Mouse (Mus musculus): ENCODE results near the gene Gipr.
A peak's percentile ranks its signal among the peaks of the same experiment; 100 is the strongest.

Gipr gene

DNA sequence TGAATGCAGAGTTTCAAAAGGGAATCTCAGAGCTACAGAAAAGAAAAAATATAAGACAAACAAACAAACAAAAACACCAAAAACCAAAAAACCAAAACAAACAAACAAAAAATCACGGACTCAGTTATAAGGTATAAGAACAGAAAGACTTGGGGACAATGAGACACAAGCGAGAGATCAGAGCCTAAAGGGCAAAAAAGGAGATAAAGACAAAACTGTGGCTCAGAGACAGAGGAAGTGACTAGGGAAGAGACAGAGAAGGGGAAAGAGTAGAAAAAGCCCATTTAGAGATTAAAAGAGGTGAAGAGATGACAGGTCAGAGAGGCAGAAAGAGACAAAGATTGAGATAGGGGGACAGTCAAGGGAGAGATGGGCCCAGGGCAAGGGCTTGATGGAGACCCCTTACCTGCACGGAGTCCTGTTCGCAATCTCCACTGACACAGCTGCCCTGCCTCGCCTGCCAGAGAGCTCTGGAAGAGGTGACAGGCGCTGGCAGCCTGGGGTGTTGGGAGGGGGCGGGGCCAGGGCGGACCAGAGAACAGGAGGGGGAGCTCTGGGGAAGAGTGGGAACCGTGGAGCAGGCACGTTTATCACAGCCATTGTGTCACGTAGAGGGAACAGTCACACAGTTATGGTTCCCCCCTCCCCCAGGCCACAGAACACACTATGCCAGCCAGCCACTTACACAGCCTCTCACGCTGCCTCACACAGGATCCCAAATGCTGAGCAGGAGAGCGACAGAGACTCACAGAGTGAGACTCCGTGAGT lies at the start of gene Gipr:
TSS of gene Gipr (minus strand) at position 472 of the 768 bp plus-strand sequence.
- ATAC-seq (ENCODE audit: low TSS enrichment), result no peak

DNA sequence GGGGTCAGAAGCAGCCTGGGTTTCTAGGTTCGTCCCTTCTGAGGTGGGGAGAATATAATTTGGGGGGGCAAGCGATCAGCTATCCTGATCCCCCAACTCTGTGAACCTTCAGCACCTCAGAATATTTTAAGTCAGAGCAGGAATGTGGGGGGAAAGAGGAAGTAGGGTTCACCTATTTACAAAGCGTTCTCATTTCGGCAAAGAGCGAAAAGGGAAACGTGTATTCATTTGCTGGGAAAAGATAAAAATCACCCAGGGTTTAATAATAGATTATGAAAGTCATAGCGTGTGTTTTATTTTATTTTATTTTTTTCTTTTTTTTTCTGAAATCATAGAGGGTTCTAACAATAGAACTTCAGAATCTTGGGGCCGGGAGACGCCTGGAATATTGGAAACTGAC lies 49.0 kb upstream of the Gipr start:
- ATAC-seq (ENCODE audit: low TSS enrichment), result no peak

DNA sequence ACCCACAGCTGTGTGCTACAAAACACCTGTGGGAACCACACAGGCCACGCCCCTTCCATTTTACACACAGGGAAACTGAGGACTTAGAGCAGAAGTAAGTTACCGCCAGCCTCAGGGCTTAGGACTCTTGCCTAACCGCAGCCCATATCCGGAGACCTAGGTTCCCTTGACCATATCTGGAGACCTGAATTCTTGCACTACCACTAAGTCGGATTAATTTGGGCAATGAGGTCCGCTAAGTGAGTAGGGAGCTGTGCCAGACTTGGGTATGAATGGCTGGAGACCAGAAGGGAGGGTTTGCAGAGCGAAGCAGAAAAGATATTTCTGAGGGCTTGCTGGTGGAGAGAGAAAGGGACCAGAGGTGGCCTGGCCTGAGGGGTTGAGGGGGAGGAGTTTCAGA lies 48.4 kb upstream of the Gipr start:
- ATAC-seq (ENCODE audit: low TSS enrichment), result no peak

DNA sequence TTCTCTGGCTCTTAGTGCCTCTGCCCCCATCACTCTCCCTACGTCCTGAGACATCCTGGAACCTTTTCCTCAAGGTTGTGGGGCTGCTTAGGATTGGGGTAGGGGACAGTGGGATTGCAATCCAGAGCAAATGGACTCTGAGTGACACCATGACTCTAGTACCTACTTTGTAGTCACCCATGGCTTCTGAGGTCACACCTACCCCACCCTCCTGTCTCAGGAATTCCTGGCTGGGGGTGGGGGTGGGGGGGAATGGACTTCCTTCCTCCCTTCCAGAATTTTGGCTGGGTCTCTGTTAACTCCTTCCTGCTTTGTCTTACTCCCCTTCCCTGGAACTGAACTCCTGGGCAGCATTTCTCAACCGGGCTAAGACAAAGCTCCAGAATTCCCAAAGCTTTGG lies 47.5 kb upstream of the Gipr start:
- no peak for ATAC-seq (ENCODE audit: low TSS enrichment)

GRCm38 (mm10) chr7:19211996-19212755 lies 46.2 kb upstream of the Gipr start, which contains the start of gene Gpr4:
Gpr4 (plus strand) TSS chr7:19212538.
- no peak; the same call in 1 of the 2 replicates for ATAC-seq (ENCODE audit: low TSS enrichment)

- no peak for ATAC-seq (ENCODE audit: low TSS enrichment)
These were observed 45.2 kb upstream of the Gipr start for GRCm38 (mm10) chr7:19211041-19211675.

DNA sequence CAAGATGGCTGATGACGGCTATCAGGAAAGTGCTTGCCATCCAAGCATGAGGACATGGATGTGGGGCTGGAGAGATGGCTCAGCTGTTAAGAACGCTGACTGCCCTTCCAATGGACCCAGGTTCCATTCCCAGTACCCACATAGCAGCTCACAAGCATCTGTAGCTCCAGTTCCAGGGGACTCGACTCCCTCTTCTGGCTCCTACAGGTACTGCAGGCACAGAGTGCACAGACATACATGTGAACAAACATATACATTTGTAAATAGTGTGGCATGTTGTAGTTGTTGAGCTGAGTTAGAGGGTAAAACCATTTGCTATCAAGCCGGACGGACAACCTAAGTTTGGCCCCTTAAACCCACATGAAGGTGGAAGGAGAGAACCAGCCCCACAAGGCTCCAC lies 44.1 kb upstream of the Gipr start:
- no peak for ATAC-seq (ENCODE audit: low TSS enrichment)

- no peak for ATAC-seq (ENCODE audit: low TSS enrichment)
These were observed 43.6 kb upstream of the Gipr start for GRCm38 (mm10) chr7:19209494-19209893.

- ATAC-seq (ENCODE audit: low TSS enrichment), result peak; percentile 44; the same call in 1 of the 2 replicates
These were observed 43.1 kb upstream of the Gipr start for GRCm38 (mm10) chr7:19208944-19209472.

- 0 out of 2 replicates have a peak, but pooled peaks have one; percentile 23 for ATAC-seq (ENCODE audit: low TSS enrichment)
These were observed 42.4 kb upstream of the Gipr start for GRCm38 (mm10) chr7:19208201-19208910.

DNA sequence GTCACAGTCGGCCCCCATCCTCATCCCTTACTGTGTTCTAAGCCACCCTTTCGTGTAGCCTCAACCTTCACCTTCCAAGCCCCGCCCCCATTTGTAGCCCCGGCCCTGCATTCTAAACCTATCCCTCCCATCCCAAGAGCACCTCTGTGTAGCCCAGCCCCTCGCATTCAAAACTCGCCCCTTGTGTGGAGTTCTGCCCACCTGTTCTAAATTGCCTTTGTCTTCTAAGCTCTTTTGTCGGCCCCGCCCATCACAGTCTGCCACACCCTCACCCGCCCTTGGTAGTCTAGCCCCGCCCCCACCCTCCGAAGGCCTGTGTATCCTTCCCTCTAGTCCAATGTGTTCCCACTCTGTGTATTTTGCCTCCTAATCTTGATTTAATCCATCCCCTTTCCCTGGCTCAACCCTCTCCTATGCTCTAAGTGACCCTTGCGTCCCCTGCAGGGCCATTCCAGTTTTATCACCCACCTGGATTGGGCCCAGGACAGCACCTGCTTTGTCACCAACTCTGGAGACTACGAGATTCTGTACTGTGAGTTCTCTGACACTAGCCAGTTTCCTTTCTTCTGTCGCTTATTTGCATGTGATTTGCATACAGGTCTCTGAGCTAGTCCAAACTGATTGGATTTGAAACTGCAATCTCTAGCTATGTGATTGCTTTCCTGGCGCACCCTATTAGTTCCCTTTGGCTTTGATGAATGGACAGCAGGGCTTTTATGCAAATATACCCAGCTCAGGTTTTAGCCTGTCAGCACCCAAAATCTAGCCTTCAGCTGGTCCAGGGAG lies 36.3 kb upstream of the Gipr start:
- no peak for ATAC-seq (ENCODE audit: low TSS enrichment)

DNA sequence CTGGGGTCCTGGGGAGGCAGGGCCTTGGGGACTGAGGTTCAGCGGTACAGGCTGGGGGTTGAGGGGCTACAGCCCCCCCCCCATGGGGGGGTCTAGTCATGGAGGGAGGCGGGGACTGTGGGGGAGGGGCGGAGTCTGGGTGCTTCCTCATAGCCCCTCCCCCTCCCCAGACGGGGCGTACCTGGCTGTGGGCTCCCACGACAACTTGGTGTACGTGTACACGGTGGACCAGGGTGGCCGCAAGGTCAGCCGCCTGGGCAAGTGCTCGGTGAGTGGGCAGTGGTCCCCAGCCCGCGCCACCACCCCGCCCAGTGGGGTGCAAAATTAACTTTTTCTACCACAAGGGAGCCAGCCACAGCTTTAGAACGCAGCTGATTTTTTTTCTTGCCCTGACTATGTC lies 35.7 kb upstream of the Gipr start:
- ATAC-seq (ENCODE audit: low TSS enrichment), result no peak

DNA sequence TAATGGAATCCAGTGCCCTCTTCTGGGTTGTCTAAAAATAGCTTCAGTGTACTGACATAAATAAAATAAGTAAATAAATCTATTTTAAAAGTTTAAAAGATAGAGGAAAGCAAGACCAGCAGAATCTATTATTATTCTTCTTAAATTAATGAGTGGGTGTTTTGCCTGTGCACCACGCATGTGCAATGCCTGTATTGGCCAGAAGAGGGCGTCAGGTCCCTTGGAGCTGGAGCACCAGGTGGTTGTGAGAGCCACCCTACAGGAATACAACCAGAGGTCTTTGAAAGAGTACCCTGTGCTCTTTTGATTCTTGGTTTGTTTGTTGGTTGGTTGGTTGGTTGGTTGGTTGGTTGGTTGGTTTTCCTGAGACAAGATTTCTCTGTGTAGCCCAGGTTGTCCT lies 32.1 kb upstream of the Gipr start:
- ATAC-seq (ENCODE audit: low TSS enrichment), result no peak

DNA sequence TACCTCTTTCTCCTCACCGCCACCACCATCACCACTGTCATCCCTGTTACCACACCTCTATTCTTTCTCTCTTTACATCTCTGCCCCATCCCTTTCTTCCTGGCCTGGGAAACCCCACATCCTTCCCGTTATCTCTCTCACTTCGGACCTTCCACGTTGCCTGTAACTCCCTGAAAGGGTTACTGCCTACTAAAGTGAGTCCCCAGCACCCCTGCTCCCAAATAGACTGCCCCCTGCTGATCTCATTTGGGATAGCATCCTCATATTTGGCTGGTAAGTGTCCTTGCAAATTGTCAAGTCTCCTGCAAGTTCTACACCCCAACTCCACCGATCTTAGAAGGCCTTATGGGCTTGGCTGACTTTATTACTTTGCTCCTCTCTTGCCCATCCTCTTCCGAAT lies 30.7 kb upstream of the Gipr start:
- ATAC-seq (ENCODE audit: low TSS enrichment), result no peak

GRCm38 (mm10) chr7:19194676-19195075 lies 28.7 kb upstream of the Gipr start:
- ATAC-seq (ENCODE audit: low TSS enrichment), result no peak

- no peak for ATAC-seq (ENCODE audit: low TSS enrichment)
These were observed 18.8 kb upstream of the Gipr start for GRCm38 (mm10) chr7:19184758-19185157.

- ATAC-seq (ENCODE audit: low TSS enrichment), result 0 out of 2 replicates have a peak, but pooled peaks have one; percentile 21
These were observed 18.3 kb upstream of the Gipr start for GRCm38 (mm10) chr7:19184250-19184649.

DNA sequence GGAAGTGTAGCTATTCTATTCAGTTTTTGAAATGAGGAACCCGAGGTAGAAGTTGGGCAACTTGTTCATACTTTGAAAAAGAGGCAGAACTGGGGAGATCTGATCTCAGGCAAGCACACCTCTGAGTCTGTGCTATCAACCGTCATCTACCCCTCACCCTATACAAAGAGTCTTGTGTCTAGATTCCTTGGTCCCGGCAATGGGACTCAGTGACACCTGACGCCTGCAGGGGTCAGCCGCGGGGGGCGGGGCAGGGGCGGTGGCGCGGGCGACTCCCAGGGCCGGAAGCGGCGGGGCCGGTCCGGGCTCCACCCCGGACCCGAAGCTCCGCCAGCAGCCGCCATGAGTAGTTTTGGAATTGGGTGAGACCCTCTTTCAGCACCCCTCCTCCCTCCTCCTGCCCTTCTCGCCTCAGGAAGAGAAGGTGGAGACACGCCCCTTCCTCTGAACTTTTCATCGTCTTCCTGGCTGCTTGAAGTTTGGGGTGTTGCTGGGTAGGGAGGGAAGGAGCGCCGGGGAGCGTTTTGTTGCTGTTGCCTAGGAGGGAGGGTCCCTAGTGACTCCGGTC lies 15.0 kb upstream of the Gipr start:
- no peak for ATAC-seq (ENCODE audit: low TSS enrichment)

DNA sequence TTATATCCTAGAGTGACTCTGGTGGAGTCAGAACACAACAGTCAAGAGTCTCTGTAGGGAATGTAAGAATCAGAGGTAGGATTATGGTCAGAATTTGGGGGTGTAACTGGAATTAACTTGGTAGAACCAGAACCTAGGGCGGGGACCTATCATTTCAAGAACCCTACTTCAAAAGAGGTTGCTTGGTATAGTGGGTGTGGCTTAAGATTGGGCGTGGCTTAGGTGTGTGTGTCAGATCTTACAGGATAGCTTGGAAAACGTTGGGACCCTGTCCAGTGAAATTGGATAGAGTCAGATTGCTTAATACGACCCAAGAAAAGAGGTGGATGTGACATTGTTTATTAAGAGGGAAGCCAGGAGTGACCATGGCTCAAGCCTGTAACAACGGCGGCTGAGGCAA lies 14.0 kb upstream of the Gipr start:
- no peak for ATAC-seq (ENCODE audit: low TSS enrichment)

GRCm38 (mm10) chr7:19179173-19179572 lies 13.2 kb upstream of the Gipr start:
- ATAC-seq (ENCODE audit: low TSS enrichment), result no peak
